Mouse (Mus musculus) CH12.LX (cell line): ENCODE data around the gene Cstb. TPM values are rescaled to one million over a fixed set of nuclear protein-coding genes. Genes with fewer than 3 reads are reported as not detected.

ENCODE experiments used
- DNase-seq: peaks from one replicate; pipeline ENCODE4 v3.0.0-alpha.2; 2013; ENCODE audit errors: extremely low read depth
- H3K27ac ChIP-seq: 2 replicates; pipeline ENCODE4 v1.5.1; 2012; ENCODE audit warnings: low read depth, mild to moderate bottlenecking, control low read depth, moderate library complexity; ENCODE audit not compliant: insufficient read depth
- H3K27me3 ChIP-seq: replicated peaks from 2 replicates; pipeline ENCODE3; 2012; ENCODE audit warnings: inconsistent platforms
- H3K36me3 ChIP-seq, 2 experiments: replicated peaks in 1 of 2; 2 replicates each; pipeline versions ENCODE3 to v1.6.1; 2012; ENCODE audit warnings: inconsistent platforms in 1 of 2, low read length in 1 of 2, mild to moderate bottlenecking in 1 of 2, mixed read lengths in 1 of 2, moderate library complexity in 1 of 2; ENCODE audit not compliant: control insufficient read depth in 1 of 2, insufficient read depth in 1 of 2
- H3K4me1 ChIP-seq, 2 experiments: 2 replicates each; pipeline ENCODE4 v1.6.1; 2012; ENCODE audit warnings: inconsistent platforms in 1 of 2, moderate library complexity in 1 of 2; ENCODE audit not compliant: insufficient read depth in 2 of 2, control insufficient read depth in 1 of 2
- H3K4me2 ChIP-seq: 2 replicates; pipeline ENCODE4 v1.6.1; 2012; ENCODE audit warnings: low read depth, mild to moderate bottlenecking, control low read depth; ENCODE audit not compliant: poor library complexity, insufficient read depth, severe bottlenecking
- H3K4me3 ChIP-seq, 3 experiments: fragments of 150-350 bp in 1 of 3; sonication (generic) in 1 of 3; replicated peaks in 1 of 3; 2 replicates each; pipeline versions ENCODE3 to v1.5.1; 2011 to 2012; ENCODE audit warnings: low read depth in 2 of 3, low read length in 2 of 3, mild to moderate bottlenecking in 2 of 3, moderate library complexity in 2 of 3, control low read depth in 1 of 3, improper control_type of control experiment in 1 of 3, inconsistent platforms in 1 of 3, mixed read lengths in 1 of 3; ENCODE audit not compliant: poor library complexity in 1 of 3
- H3K79me2 ChIP-seq: replicated peaks from 2 replicates; pipeline ENCODE4 v1.6.1; 2012; ENCODE audit warnings: mild to moderate bottlenecking, moderate library complexity; ENCODE audit not compliant: control insufficient read depth, poor library complexity, insufficient read depth, severe bottlenecking; ENCODE audit errors: extremely low read depth
- H3K9ac ChIP-seq: 2 replicates; pipeline ENCODE4 v1.6.1; 2012; ENCODE audit warnings: low read depth, mild to moderate bottlenecking, control low read depth, moderate library complexity; ENCODE audit not compliant: insufficient read depth
- H3K9me3 ChIP-seq: replicated peaks from 2 replicates; pipeline ENCODE3; 2012; ENCODE audit warnings: low read length, inconsistent platforms, mixed read lengths
- BHLHE40 ChIP-seq: IDR thresholded peaks from 2 replicates; pipeline ENCODE4 v1.6.1; 2011; ENCODE audit warnings: mild to moderate bottlenecking, low read depth, low read length, improper control_type of control experiment
- CHD2 ChIP-seq: IDR thresholded peaks from 2 replicates; pipeline ENCODE4 v1.6.1; 2011; ENCODE audit warnings: low read length, improper control_type of control experiment
- CTCF ChIP-seq, 2 experiments: IDR thresholded peaks in 1 of 2; conservative IDR thresholded peaks in 1 of 2; 2 replicates each; pipeline ENCODE4 v1.5.1; 2011 to 2012; ENCODE audit warnings: low read depth in 2 of 2, low read length in 2 of 2, improper control_type of control experiment in 1 of 2, inconsistent platforms in 1 of 2, mild to moderate bottlenecking in 1 of 2, moderate library complexity in 1 of 2
- ELF1 ChIP-seq: IDR thresholded peaks from 2 replicates; pipeline ENCODE4 v1.6.1; 2014; ENCODE audit warnings: low read depth, mild to moderate bottlenecking, inconsistent platforms, low read length, improper control_type of control experiment
- EP300 ChIP-seq: IDR thresholded peaks from 2 replicates; pipeline ENCODE4 v1.6.1; 2011; ENCODE audit warnings: low read length, improper control_type of control experiment
- ETS1 ChIP-seq: conservative IDR thresholded peaks from 2 replicates; pipeline ENCODE4 v1.6.1; 2012; ENCODE audit warnings: low read depth, mild to moderate bottlenecking, inconsistent platforms, low read length, improper control_type of control experiment, moderate library complexity
- GABPA ChIP-seq: IDR thresholded peaks from 2 replicates; pipeline ENCODE4 v1.6.1; 2012; ENCODE audit warnings: low read depth, low read length, improper control_type of control experiment, inconsistent platforms; ENCODE audit not compliant: insufficient replicate concordance
- HCFC1 ChIP-seq: IDR thresholded peaks from 2 replicates; pipeline ENCODE4 v1.6.1; 2012; ENCODE audit warnings: low read depth, mild to moderate bottlenecking, inconsistent platforms, low read length, improper control_type of control experiment
- IRF4 ChIP-seq: IDR thresholded peaks from 2 replicates; pipeline ENCODE4 v1.6.1; 2014; ENCODE audit warnings: low read depth, mild to moderate bottlenecking, inconsistent platforms, low read length, improper control_type of control experiment
- MAZ ChIP-seq: IDR thresholded peaks from 2 replicates; pipeline ENCODE4 v1.6.1; 2012; ENCODE audit warnings: low read depth, mild to moderate bottlenecking, inconsistent platforms, low read length, improper control_type of control experiment, moderate library complexity
- MXI1 ChIP-seq: IDR thresholded peaks from 2 replicates; pipeline ENCODE4 v1.6.1; 2011; ENCODE audit warnings: mild to moderate bottlenecking, low read depth, low read length, improper control_type of control experiment
- NELFE ChIP-seq: IDR thresholded peaks from 2 replicates; pipeline ENCODE4 v1.6.1; 2011; ENCODE audit warnings: low read depth, low read length, improper control_type of control experiment
- POLR2AphosphoS2 ChIP-seq: IDR thresholded peaks from 2 replicates; pipeline ENCODE4 v1.6.1; 2011; ENCODE audit warnings: low read depth, low read length, improper control_type of control experiment
- RCOR1 ChIP-seq: conservative IDR thresholded peaks from 2 replicates; pipeline ENCODE4 v1.6.1; 2012; ENCODE audit warnings: low read depth, mild to moderate bottlenecking, inconsistent platforms, low read length, improper control_type of control experiment
- SIN3A ChIP-seq: IDR thresholded peaks from 2 replicates; pipeline ENCODE4 v1.6.1; 2012; ENCODE audit warnings: low read length, improper control_type of control experiment, inconsistent platforms
- SMC3 ChIP-seq: IDR thresholded peaks from 2 replicates; pipeline ENCODE4 v1.6.1; 2011; ENCODE audit warnings: low read depth, low read length, improper control_type of control experiment
- TBP ChIP-seq: conservative IDR thresholded peaks from 2 replicates; pipeline ENCODE4 v1.6.1; 2011; ENCODE audit warnings: low read depth, low read length, improper control_type of control experiment
- TCF12 ChIP-seq: IDR thresholded peaks from 2 replicates; pipeline ENCODE4 v1.6.1; 2014; ENCODE audit warnings: low read depth, mild to moderate bottlenecking, inconsistent platforms, low read length, improper control_type of control experiment
- USF1 ChIP-seq: IDR thresholded peaks from 2 replicates; pipeline ENCODE4 v1.6.1; 2014; ENCODE audit warnings: low read depth, mild to moderate bottlenecking, inconsistent platforms, low read length, improper control_type of control experiment
- USF2 ChIP-seq: conservative IDR thresholded peaks from 2 replicates; pipeline ENCODE4 v1.6.1; 2011; ENCODE audit warnings: low read depth, low read length, improper control_type of control experiment
- ZC3H11A ChIP-seq: IDR thresholded peaks from 2 replicates; pipeline ENCODE4 v1.6.1; 2012; ENCODE audit warnings: low read depth, mild to moderate bottlenecking, inconsistent platforms, low read length, improper control_type of control experiment
- dilution Hi-C: fragments of 300-500 bp; cut with MboI; formaldehyde crosslinking; loops from 2 replicates; pipeline ENCODE4 v1.14.3; 2020; ENCODE audit warnings: low sequenced_read_pairs; ENCODE audit not compliant: extremely low pct_unique_long_range_greater_than_20kb, extremely low pct_ligation_motif_present
- in situ Hi-C: fragments of 300-500 bp; cut with MboI; formaldehyde crosslinking; loops from 3 replicates; pipeline ENCODE4 v1.14.3; 2019; ENCODE audit warnings: low sequenced_read_pairs, low pct_ligation_motif_present, low pct_unique_long_range_greater_than_20kb, mixed read lengths
- polyA plus RNA-seq: library from polyadenylated mRNA; unstranded; fragments of >175 nt; gene quantifications from 2 replicates; pipeline ENCODE4 v1.2.1, GENCODE M21; 2012; ENCODE audit warnings: low read depth; ENCODE audit not compliant: insufficient read length
- total RNA-seq, 2 experiments: library from RNA; depleted of rRNA; stranded (reverse); fragments of 300-350 nt in 1 of 2; fragments of >200 nt in 1 of 2; gene quantifications; 2 replicates each; pipeline ENCODE4 v1.2.3; 2012 to 2014

Gene Cstb
- total and polyA plus RNA-seq, 3 experiments = 139 to 226 (median 194) TPM

- TF ChIP-seq POLR2AphosphoS2 = no peak
- TF ChIP-seq USF2 = no peak
- TF ChIP-seq EP300 = 0 out of 2 replicates have a peak, but pooled peaks have one; percentile 13
- TF ChIP-seq ELF1 = 0 out of 2 replicates have a peak, but pooled peaks have one; percentile 32
- TF ChIP-seq IRF4 = no peak; the same call in 1 of the 2 replicates
- peak in 1 of 2 experiments; percentile 40; a peak in 2 of 4 replicates for TF ChIP-seq CTCF (conservative IDR thresholded peaks at IDR 0.05 in 1 of 2, IDR thresholded peaks at IDR 0.05 in 1 of 2; ENCODE audit: low read depth in 2 of 2, low read length in 2 of 2)
- no peak for TF ChIP-seq ZC3H11A
- no peak for TF ChIP-seq HCFC1
- TF ChIP-seq MAZ = 0 out of 2 replicates have a peak, but pooled peaks have one; percentile 34
- peak; percentile 33; the same call in 1 of the 2 replicates for TF ChIP-seq BHLHE40
- TF ChIP-seq GABPA = no peak
- peak; percentile 7; the same call in 1 of the 2 replicates for TF ChIP-seq SMC3
- TF ChIP-seq NELFE = 0 out of 2 replicates have a peak, but pooled peaks have one; percentile 16
- peak; percentile 49; the same call in 1 of the 2 replicates for TF ChIP-seq SIN3A
- TF ChIP-seq ETS1 = 0 out of 2 replicates have a peak, but pooled peaks have one; percentile 23
- TF ChIP-seq MXI1 = peak; percentile 57; the same call in 1 of the 2 replicates
- TF ChIP-seq RCOR1 = 0 out of 2 replicates have a peak, but pooled peaks have one; percentile 37
- no peak for TF ChIP-seq TBP
- no peak for TF ChIP-seq USF1
- TF ChIP-seq CHD2 = 0 out of 2 replicates have a peak, but pooled peaks have one; percentile 32
- no peak for TF ChIP-seq TCF12
- TF ChIP-seq, all 38 proteins: peak for 12
- Histone ChIP-seq H3K4me2 (peak overlapping the region; percentile 40), H3K9ac (0 out of 2 replicates have a peak overlapping the region, but pooled peaks have one; percentile 2), H3K27me3 (no peaks in the 10 kb centered on the region), H3K36me3 (peaks cover 0 to 12% of the 10 kb centered on the region in 2 experiments), H3K79me2 (no peaks in the 10 kb centered on the region), H3K27ac (no peak overlapping the region), H3K4me1 (peaks cover 16 to 61% of the 10 kb centered on the region in 2 experiments), H3K9me3 (no peaks in the 10 kb centered on the region), H3K4me3 (peak overlapping the region in 2 of 3 experiments; percentile 34 to 38)
- DNase-seq = peak; percentile 76
- dilution Hi-C loops (no loop called here), in situ Hi-C loops (no loop called here)
Measured at GRCm38 (mm10) chr10:78457495-78458347, 32.3 kb downstream of the Cstb start.
